ENCODE assay signal across 8 mouse cellular contexts in genomic region chr14:87314999-87315732, GRCm38 (mm10).
DNase-seq lines count a peak whose midpoint lies in the region; ATAC-seq lines count a peak whose summit lies in the region.

No protein-coding gene starts in this region.

- no peak overlapping the region for H3K9ac ChIP-seq in intestine, embryonic 14.5 days (ENCODE audit: low read length)
- H3K9ac ChIP-seq in intestine, embryonic 16.5 days (ENCODE audit: low read depth, low read length) = no peak overlapping the region
- no peak overlapping the region for H3K9ac ChIP-seq in hindbrain, embryonic 12.5 days

- H3K27ac ChIP-seq in intestine, embryonic 14.5 days (ENCODE audit: low read depth) = no peak overlapping the region
- no peak overlapping the region for H3K27ac ChIP-seq in intestine, embryonic 16.5 days (ENCODE audit: low read length)
- peak overlapping the region; percentile 35; the same call in 1 of the 2 replicates for H3K27ac ChIP-seq in hindbrain, embryonic 12.5 days

- no peak overlapping the region for H3K4me2 ChIP-seq in intestine, embryonic 14.5 days (ENCODE audit: low read length)
- H3K4me2 ChIP-seq in intestine, embryonic 16.5 days (ENCODE audit: low read depth, low read length) = no peak overlapping the region
- no peak overlapping the region for H3K4me2 ChIP-seq in hindbrain, embryonic 12.5 days (replicated peaks)

- 27% methylated on average over 6 of the region's 6 CpGs for WGBS in intestine, embryonic 14.5 days
- 28% methylated on average over 6 of the region's 6 CpGs for WGBS in intestine, embryonic 16.5 days
- 26% methylated on average over 6 of the region's 6 CpGs for WGBS in hindbrain, embryonic 12.5 days

- ATAC-seq in intestine, embryonic 14.5 days (replicated peaks; ENCODE audit: low FRiP score, low TSS enrichment, low read depth) = 0 out of 2 replicates have a peak, but pooled peaks have one; percentile 8
- no peak for ATAC-seq in intestine, embryonic 16.5 days
- ATAC-seq in hindbrain, embryonic 12.5 days (ENCODE audit: low FRiP score) = peak; percentile 86
- peak; percentile 89 for ATAC-seq in megakaryocyte-erythroid progenitor cell, adult 5-6 weeks (replicated peaks; ENCODE audit: low FRiP score, low TSS enrichment, poor library complexity, severe bottlenecking)

- H3K27me3 ChIP-seq in intestine, embryonic 14.5 days (replicated peaks; ENCODE audit: control insufficient read depth, insufficient read depth, low read length) = no peaks in the 10 kb centered on the region
- no peaks in the 10 kb centered on the region for H3K27me3 ChIP-seq in intestine, embryonic 16.5 days (replicated peaks; ENCODE audit: control insufficient read depth, insufficient read depth, low read length)
- H3K27me3 ChIP-seq in hindbrain, embryonic 12.5 days = no peaks in the 10 kb centered on the region

- H3K4me1 ChIP-seq in intestine, embryonic 14.5 days (replicated peaks; ENCODE audit: control insufficient read depth, insufficient read depth, low read length) = no peaks in the 10 kb centered on the region
- H3K4me1 ChIP-seq in intestine, embryonic 16.5 days (ENCODE audit: control insufficient read depth, insufficient read depth, low read length) = no peaks in the 10 kb centered on the region
- 0 out of 2 replicates have a peak, but pooled peaks cover 2% of the 10 kb centered on the region for H3K4me1 ChIP-seq in hindbrain, embryonic 12.5 days

- H3K9me3 ChIP-seq in intestine, embryonic 14.5 days (ENCODE audit: control insufficient read depth, low read length) = no peaks in the 10 kb centered on the region
- no peaks in the 10 kb centered on the region for H3K9me3 ChIP-seq in intestine, embryonic 16.5 days (ENCODE audit: control insufficient read depth, low read length)
- no peaks in the 10 kb centered on the region for H3K9me3 ChIP-seq in hindbrain, embryonic 12.5 days (replicated peaks)

- no peaks in the 10 kb centered on the region for H3K36me3 ChIP-seq in intestine, embryonic 14.5 days (ENCODE audit: control insufficient read depth, insufficient read depth, low read length)
- H3K36me3 ChIP-seq in intestine, embryonic 16.5 days (ENCODE audit: control insufficient read depth, insufficient read depth, low read length) = no peaks in the 10 kb centered on the region
- H3K36me3 ChIP-seq in hindbrain, embryonic 12.5 days = no peaks in the 10 kb centered on the region

- no peak overlapping the region for H3K4me3 ChIP-seq in intestine, embryonic 14.5 days (ENCODE audit: low read depth, low read length)
- no peak overlapping the region for H3K4me3 ChIP-seq in intestine, embryonic 16.5 days (ENCODE audit: low read length)
- no peak overlapping the region for H3K4me3 ChIP-seq in hindbrain, embryonic 12.5 days

- DNase-seq in intestine, embryonic 14.5 days (ENCODE audit: low spot score) = peak; percentile 84
- peak; percentile 68 for DNase-seq in adrenal gland, postnatal 10 days
- peak; percentile 61 for DNase-seq in embryo, embryonic 11.5 days (ENCODE audit: low read depth, low spot score)
- peak; percentile 44 for DNase-seq in layer of hippocampus, adult 9-11 months
- peak; percentile 76 for DNase-seq in right cerebral cortex, postnatal 4 days
